Mouse (Mus musculus) brown adipose tissue, adult 24 weeks (tissue): ENCODE measurements around the gene Gm11214. TPM values are rescaled to one million over a fixed set of nuclear protein-coding genes. Genes with fewer than 3 reads are reported as not detected.

Experiments
- H3K27ac ChIP-seq: fragments of 200-500 bp; replicated peaks from 2 replicates; pipeline ENCODE4 v1.5.1; 2012; ENCODE audit warnings: low read depth, mild to moderate bottlenecking, low read length
- H3K4me1 ChIP-seq: fragments of 200-500 bp; 2 replicates; pipeline ENCODE4 v1.6.1; 2012; ENCODE audit warnings: low read length, mixed read lengths; ENCODE audit not compliant: control insufficient read depth, insufficient read depth, insufficient read length
- H3K4me3 ChIP-seq: fragments of 200-500 bp; 2 replicates; pipeline ENCODE4 v1.5.1; 2012; ENCODE audit warnings: low read depth, mild to moderate bottlenecking, low read length, moderate library complexity; ENCODE audit not compliant: insufficient read depth
- polyA plus RNA-seq: library from polyadenylated mRNA; stranded (reverse); fragments of >200 nt; gene quantifications from 2 replicates; pipeline ENCODE4 v1.2.4, GENCODE M21; 2012; ENCODE audit not compliant: missing spikeins, insufficient read depth, insufficient read length

The Gm11214 gene
- polyA plus RNA-seq, 1 experiment: not detected

DNA sequence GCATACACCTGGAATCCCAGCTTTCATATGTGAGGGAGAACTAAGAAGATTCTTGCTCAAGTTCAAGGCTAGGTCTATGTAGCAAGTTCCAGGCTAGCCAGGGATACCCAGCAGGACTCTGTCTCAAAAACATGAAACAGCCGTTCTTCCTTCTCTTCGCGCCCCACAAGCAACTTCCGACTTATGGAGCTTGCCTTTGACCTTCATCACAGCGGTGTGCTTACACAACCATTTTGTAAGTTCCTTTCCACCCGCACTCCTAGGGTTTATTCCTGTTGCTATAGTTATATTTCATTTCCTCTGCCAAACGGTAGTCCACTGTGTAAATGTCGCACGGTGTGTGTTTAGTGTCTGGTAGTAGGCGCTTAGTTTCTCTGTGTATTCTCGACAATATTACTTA lies 19.9 kb upstream of the Gm11214 start:
- Histone ChIP-seq H3K4me1 (no peaks in the 10 kb centered on the region), H3K4me3 (no peak overlapping the region), H3K27ac (no peak overlapping the region)

DNA sequence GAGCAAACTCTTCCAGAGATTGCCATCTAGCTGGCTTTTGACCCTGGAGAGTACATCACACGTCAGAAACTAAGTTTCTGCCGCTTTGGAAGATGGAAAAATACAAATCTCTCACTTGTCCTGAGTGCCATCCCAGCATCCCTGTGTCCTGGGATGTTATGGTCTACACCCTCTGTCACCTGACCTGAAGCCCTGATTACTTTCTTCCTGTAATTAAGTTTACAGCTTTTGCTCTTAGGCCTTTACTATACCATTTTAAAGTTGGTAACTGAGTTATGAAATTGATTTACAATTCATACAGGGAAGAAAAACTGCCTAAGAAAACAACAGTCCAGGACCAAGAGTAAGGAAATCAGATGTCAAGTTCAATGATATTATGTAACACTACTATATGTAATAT lies 19.3 kb upstream of the Gm11214 start:
- no peak overlapping the region for H3K4me3 ChIP-seq
- no peaks in the 10 kb centered on the region for H3K4me1 ChIP-seq
- no peak overlapping the region for H3K27ac ChIP-seq

DNA sequence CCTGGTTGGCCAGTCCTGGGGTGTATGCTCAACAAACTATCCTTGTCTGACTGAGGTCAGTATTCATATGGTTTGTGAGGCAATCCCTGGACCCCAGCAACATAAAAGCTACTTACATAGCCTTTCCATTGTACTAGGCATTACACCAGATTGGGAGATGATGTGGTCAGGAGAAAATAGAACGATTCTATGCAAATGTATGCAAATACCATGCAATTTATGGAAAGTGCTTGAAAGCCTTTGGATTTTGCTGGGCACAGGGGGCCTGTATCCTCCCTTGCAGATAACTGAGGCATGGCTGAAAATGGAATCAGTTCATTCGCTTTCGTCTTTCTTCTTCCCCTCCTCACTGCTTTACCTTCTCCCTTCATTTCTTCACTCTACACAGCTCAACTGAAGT lies 18.4 kb upstream of the Gm11214 start:
- H3K4me1 ChIP-seq: no peaks in the 10 kb centered on the region
- no peak overlapping the region for H3K27ac ChIP-seq
- no peak overlapping the region for H3K4me3 ChIP-seq

DNA sequence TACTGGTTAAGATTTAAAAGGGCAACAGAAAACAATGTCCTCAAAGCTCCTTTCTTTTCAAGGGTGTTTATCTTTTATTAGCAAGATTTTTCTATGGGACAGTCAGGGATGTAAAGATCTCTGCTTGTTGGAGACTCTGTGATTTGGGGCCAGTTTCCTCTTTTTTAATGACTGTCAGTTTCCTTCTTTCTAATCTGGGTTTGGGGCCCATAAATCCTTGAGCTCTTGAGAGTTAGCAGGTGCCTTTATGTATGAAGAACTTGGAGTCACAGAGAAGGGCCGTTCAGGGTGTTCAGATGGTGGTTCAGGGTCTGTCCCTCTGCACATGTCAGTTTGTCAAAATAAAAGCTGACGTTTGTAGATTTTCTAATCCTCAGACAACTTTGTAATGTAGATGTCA lies 11.9 kb upstream of the Gm11214 start:
- H3K4me3 ChIP-seq: no peak overlapping the region
- H3K4me1 ChIP-seq: no peaks in the 10 kb centered on the region

DNA sequence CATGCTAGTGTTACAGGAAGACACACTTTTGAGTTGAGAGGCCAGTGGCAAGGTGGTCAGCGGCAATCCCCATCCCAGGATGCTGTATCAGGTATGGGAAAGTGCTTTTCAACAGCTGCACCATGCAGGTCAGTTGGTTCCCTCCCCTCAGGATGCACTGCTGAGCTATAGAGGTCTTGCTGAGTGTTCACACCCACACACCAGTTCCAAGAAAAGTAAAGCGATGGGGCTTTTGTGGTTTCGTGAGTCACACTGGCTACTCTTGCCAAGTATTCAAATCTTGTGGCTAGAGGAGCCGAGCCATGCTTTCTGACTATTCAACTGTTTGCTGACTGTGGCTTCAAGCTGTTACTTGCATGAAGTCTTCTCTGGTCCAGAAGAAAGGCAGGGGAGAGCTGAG lies 5.1 kb upstream of the Gm11214 start:
- H3K4me3 ChIP-seq: no peak overlapping the region
- no peaks in the 10 kb centered on the region for H3K4me1 ChIP-seq
- H3K27ac ChIP-seq: no peak overlapping the region

More for the DNA sequence above, 11.9 kb upstream of the Gm11214 start:
- H3K27ac ChIP-seq: no peak overlapping the region

DNA sequence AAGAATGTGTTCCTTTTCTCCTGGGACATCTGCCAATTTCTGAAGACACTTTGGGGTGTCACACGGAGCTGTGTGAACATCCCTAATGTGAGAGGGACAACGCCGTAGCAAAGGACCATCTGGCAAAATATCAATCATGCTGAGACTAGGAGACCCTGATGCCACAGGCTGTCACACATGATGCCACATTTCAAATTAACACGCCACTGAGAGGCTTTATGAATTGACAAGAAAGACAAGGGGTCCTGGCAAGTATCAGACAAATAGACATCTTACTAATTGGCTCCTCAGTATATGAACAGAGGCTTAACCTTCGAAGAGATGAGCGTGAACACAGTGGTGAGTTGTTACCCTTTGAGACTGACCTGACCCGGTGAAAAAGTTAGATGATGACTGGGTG lies 2.6 kb upstream of the Gm11214 start:
- Histone ChIP-seq H3K27ac (no peak overlapping the region), H3K4me1 (no peaks in the 10 kb centered on the region), H3K4me3 (no peak overlapping the region)

DNA sequence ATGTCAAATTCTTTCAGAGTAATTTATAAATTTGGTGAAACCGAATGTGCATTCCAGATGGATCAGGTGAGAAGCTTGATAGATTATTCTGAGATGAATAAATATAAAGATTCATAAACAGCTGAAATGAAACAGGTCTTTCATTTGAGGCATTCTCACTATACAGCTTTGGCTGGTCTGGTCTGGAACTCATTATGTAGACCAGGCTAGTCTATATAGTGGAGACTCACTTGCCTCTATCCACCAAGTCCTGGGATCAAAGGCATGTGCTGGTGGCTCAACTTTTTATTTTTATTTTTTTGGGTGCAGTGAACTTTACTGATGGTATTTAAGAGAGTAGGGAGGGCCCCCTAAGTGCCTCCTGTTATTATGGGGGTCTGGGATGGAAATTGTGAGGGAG lies 1.3 kb downstream of the Gm11214 start:
- no peaks in the 10 kb centered on the region for H3K4me1 ChIP-seq
- H3K27ac ChIP-seq: no peak overlapping the region
- H3K4me3 ChIP-seq: no peak overlapping the region

DNA sequence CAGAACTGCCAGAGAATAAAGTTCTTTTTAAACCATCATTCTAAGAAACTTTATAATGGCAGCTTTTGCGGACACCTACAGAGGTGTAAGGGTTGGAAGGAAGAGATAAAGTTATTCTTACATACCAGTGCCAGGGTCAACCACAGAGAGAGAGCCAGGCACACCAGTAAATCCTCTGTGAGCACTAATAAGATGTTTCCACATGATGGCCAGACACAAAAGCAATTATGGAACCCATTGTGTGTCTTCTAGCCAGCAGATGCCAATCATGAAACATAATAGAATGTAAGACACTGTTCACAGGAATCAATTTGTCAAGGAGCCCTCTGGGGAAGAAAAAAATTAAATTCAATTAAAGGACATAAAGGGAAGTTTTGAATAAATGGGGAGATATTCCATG lies 1.8 kb downstream of the Gm11214 start:
- Histone ChIP-seq H3K27ac (no peak overlapping the region), H3K4me1 (no peaks in the 10 kb centered on the region), H3K4me3 (no peak overlapping the region)

DNA sequence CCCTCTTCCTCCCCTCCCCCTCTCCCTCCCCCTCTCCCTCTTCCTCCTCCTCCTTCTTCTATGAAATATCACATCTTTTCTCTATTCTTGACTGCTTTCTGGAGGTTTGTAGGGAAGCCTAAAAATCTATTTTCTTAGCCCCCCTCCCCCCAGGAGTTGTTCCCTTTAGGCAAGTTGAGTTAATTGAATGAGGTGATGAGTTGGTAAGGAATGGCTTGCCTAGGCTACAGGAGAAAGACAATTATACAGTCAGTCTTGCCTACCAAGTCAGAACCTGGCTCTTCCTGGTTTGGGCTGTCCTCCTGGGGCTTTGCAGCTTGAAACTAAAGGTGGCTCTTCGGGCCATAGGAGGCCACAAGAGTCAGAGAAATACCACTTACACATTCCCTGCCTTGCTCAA lies 3.4 kb downstream of the Gm11214 start:
- no peak overlapping the region for H3K27ac ChIP-seq
- H3K4me1 ChIP-seq: no peaks in the 10 kb centered on the region
- H3K4me3 ChIP-seq: no peak overlapping the region

DNA sequence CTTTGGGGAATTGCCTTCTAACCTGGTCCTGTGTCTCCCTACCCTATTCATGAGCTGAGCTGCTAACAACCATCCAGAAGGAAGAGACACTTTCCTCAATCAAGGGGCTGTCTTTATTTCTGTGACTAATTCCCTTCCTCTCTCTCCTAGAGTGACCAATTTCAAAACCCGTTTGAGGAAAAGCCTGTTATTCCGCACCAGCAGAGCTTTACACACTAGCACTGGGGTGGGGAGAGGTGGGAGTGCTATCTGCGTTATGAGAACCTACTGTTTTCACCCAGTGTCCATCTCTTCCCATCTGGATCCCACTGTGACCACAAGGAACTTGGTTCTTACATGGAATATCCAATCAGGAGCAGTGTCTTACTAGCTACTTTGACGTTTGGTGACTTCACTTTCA lies 4.1 kb downstream of the Gm11214 start:
- Histone ChIP-seq H3K4me3 (no peak overlapping the region), H3K27ac (no peak overlapping the region), H3K4me1 (no peaks in the 10 kb centered on the region)

DNA sequence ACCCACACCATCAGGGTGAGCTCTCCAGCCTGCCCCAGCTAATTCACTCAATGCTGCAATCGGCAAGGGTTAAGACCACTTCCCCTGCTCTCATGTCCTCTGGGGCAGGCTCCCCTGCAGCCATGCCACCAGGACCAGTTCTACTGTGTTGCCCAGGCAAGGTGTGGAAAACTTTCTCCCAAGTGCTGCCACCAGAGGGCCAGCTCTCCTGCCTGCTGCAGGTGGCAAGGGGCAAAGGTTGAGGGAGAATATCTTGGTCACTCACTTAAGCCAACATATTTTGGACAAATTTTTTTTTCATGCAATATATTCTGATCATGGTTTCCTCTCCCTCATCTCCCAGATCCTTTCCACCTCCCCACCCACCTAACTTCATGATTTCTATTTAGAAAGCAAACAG lies 8.8 kb downstream of the Gm11214 start:
- no peak overlapping the region for H3K4me3 ChIP-seq
- H3K4me1 ChIP-seq: no peaks in the 10 kb centered on the region
- H3K27ac ChIP-seq: no peak overlapping the region

DNA sequence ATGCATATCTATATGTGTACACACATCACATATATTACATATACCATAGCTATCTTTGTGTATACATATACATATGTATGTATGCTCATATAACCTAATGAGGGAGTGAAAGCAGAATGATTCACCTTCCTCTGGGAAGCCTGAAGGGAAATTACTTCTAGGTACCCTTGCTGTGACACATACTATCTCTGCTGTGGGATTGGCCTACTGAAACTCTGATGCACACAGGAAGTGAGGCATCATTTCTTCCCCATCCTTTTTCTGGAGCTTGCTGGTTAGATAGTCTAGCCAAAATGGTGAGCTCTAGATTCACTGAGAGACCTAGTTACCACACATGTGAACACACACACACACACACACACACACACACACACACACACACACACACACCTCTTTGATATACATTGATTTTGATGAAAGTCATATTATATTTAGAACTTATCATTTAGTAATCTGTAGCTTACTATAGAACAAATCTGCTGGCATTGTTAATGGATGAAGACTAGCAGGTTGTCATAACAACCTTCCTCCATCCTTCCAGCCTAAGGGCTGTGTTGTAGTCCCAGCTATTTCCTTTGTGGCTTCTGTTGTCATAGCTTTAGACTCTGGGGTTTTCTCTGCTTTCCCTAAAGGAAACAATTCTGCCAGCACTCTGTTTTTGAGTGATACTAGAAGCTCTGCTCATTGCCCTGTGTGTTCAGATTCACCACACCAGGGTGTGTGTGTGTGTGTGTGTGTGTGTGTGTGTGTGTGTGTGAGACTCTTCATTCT lies 19.0 kb downstream of the Gm11214 start:
- Histone ChIP-seq H3K4me1 (no peaks in the 10 kb centered on the region), H3K4me3 (no peak overlapping the region), H3K27ac (no peak overlapping the region)

DNA sequence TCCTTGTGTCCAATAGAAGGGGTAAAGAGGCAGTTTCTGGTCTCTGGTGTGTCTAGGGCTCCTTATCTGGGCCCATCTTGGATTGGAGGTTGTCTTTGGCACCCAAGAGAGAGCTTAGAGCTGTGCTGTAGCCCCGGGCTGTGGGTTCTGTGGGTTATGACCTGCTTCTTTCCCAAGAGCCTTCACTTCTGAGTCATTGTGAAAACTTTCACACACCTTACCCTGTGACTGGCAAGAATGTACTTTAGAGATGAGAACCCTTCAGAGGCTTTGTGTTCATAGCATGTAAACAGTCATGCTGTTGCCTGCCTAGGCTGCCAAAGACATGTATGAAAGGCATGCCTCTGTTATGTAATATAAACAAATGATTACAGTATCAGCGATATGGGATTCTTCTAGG lies 23.3 kb downstream of the Gm11214 start:
- H3K27ac ChIP-seq: no peak overlapping the region
- no peak overlapping the region for H3K4me3 ChIP-seq
- no peaks in the 10 kb centered on the region for H3K4me1 ChIP-seq

DNA sequence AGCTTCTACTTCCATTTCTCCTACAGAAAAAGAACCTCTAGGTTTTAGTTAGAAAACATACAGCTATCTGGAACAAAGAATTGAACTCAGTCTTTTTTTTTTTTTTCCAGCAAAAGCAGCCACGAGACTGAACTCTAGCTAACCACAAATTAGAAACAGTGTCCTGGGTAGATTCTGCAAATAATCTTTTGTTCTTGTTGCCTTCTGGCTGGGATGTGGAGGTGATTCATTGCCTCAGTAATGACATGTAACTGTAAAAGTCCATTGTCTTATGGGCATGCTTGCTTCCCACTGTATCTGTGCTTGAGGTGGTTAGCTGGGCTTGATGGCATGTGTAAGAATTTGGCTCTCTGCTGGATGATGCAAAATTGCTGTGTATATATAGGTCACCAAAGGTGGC lies 24.6 kb downstream of the Gm11214 start:
- Histone ChIP-seq H3K27ac (no peak overlapping the region), H3K4me3 (no peak overlapping the region), H3K4me1 (no peaks in the 10 kb centered on the region)

DNA sequence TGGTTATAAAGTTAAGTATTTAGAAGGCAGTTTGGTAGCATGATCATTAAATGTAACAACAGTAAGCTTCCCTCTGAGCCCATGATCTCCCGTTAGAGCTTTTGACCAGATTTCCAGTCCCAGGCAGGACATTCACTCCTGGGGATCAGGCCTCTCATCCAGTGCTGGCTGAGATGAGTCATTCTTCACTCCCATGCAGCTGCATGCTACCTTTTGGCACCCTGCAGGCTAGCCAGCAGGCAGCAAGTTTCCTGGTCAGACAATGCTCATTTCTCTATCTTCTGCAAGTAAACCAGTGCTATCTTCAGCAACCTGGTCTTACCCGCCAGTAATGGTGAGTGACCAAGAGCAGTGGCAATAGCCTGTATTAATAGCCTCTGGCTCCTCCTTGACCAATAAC lies 30.0 kb downstream of the Gm11214 start:
- no peaks in the 10 kb centered on the region for H3K4me1 ChIP-seq
- H3K4me3 ChIP-seq: no peak overlapping the region
- H3K27ac ChIP-seq: no peak overlapping the region

DNA sequence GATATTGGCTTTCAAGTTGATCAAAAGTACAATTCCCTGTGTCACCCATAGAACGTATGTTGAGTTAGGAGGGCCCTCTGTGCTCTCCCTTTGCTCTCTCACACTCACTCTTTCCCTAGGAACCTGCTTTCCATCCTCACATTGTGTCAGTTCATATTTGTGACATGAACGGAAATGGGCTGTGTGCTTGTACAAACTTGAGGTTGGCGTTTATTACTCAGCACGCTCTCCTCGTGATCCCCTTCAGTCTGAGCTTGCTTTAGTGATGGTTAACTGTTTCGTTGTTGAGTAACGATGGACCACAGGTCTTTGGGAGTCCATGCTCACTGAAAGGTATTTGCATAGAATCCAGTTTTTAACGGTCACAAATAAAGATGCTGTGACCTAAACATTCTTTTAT lies 36.1 kb downstream of the Gm11214 start:
- Histone ChIP-seq H3K4me1 (no peaks in the 10 kb centered on the region), H3K4me3 (no peak overlapping the region), H3K27ac (no peak overlapping the region)
